Mouse (Mus musculus): ENCODE data around the gene Nek10. TPM values are rescaled to one million over a fixed set of nuclear protein-coding genes. Genes with fewer than 3 reads are reported as not detected.

Gene Nek10
- polyA plus RNA-seq, 1 experiment from 2014 or later, result 0.01 TPM

DNA sequence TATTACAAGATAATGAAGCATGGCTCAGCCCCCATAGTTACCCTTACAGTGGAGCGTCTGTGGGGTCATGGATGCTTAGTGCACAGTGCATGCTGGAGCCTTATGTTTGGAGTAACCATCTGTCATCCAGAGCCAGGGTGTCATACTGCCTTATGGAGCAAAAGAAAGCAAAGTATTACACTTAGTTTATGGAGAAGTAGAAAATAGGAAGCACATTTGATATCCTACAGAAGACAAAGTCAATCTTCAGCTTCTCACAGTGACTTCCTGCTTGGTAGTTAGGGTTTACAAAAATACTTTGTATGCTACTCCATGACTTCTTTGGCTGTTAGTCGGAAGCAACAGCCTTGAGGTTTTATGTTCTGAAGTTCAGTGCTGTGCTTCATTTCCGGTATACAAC, 2.4 kb upstream of the Nek10 start:
- DNase-seq (ENCODE audit: low spot score), result no peak
- H3K4me1 ChIP-seq (replicated peaks; ENCODE audit: insufficient read depth, low read length), result no peaks in the 10 kb centered on the region
- H3K9me3 ChIP-seq (replicated peaks; ENCODE audit: low read length), result no peaks in the 10 kb centered on the region
- no peaks in the 10 kb centered on the region for H3K36me3 ChIP-seq (ENCODE audit: insufficient read depth, low read length)
- no peaks in the 10 kb centered on the region for H3K27me3 ChIP-seq (ENCODE audit: insufficient read depth, low read length)
- no peak overlapping the region for H3K4me2 ChIP-seq (ENCODE audit: low read length)
- no peak for TF ChIP-seq CTCF (IDR thresholded peaks at IDR 0.05; ENCODE audit: low read depth)
- no peak overlapping the region for H3K4me3 ChIP-seq (replicated peaks; ENCODE audit: low read depth, low read length)
- no peak for ATAC-seq (replicated peaks; ENCODE audit: low FRiP score, low read depth)
- H3K9ac ChIP-seq (ENCODE audit: low read depth, low read length), result no peak overlapping the region
- H3K27ac ChIP-seq, result no peak overlapping the region
- WGBS, result 93% methylated on average over 3 of the region's 3 CpGs

DNA sequence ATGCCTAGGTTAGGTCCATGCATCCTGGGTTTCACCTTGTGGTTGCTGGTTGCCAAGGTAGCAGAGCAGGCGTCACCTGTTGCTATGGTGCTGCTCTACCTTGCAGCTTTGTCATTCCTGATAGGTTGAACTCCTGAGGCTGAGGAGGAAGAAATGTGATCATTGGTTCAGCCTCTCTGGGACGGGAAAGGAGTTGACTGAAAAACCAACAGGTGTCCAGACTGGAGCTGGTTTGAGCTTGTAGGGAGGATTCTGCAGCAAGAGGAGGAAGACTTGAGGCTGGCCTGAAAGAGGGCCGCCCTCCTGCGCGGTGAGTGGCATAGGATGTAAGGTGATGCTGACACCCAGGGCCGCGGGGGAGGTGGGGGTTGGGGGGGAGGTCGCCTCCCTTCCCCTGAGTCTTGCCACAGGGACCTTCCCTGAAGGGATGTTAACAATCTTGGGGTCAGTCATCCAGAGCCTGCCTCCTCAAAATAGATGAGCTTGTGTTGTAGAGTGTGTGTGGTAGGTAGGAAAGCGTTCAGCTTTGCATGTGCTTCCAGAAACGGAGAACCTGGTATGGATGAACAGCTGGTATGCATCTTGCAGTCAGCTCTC, 804 bp downstream of the Nek10 start:
- no peak overlapping the region for H3K4me2 ChIP-seq (ENCODE audit: low read length)
- H3K9me3 ChIP-seq (replicated peaks; ENCODE audit: low read length), result no peaks in the 10 kb centered on the region
- TF ChIP-seq CTCF (IDR thresholded peaks at IDR 0.05; ENCODE audit: low read depth), result no peak
- H3K4me1 ChIP-seq (replicated peaks; ENCODE audit: insufficient read depth, low read length), result no peaks in the 10 kb centered on the region
- DNase-seq (ENCODE audit: low spot score), result peak; percentile 75
- 4% methylated on average over 10 of the region's 10 CpGs for WGBS
- no peaks in the 10 kb centered on the region for H3K36me3 ChIP-seq (ENCODE audit: insufficient read depth, low read length)
- H3K4me3 ChIP-seq (replicated peaks; ENCODE audit: low read depth, low read length), result no peak overlapping the region
- no peaks in the 10 kb centered on the region for H3K27me3 ChIP-seq (ENCODE audit: insufficient read depth, low read length)
- H3K27ac ChIP-seq, result no peak overlapping the region
- no peak overlapping the region for H3K9ac ChIP-seq (ENCODE audit: low read depth, low read length)
- ATAC-seq (replicated peaks; ENCODE audit: low FRiP score, low read depth), result peak; percentile 92

- no peaks in the 10 kb centered on the region for H3K9me3 ChIP-seq (replicated peaks; ENCODE audit: low read length)
- H3K4me2 ChIP-seq (ENCODE audit: low read length), result no peak overlapping the region
- no peak for TF ChIP-seq CTCF (IDR thresholded peaks at IDR 0.05; ENCODE audit: low read depth)
- no peak overlapping the region for H3K27ac ChIP-seq
- WGBS, result 60% methylated on average over 5 of the region's 5 CpGs
- no peak overlapping the region for H3K4me3 ChIP-seq (replicated peaks; ENCODE audit: low read depth, low read length)
- ATAC-seq (replicated peaks; ENCODE audit: low FRiP score, low read depth), result 0 out of 2 replicates have a peak, but pooled peaks have one; percentile 1
- no peaks in the 10 kb centered on the region for H3K36me3 ChIP-seq (ENCODE audit: insufficient read depth, low read length)
- H3K4me1 ChIP-seq (replicated peaks; ENCODE audit: insufficient read depth, low read length), result no peaks in the 10 kb centered on the region
- no peaks in the 10 kb centered on the region for H3K27me3 ChIP-seq (ENCODE audit: insufficient read depth, low read length)
- DNase-seq (ENCODE audit: low spot score), result no peak
- no peak overlapping the region for H3K9ac ChIP-seq (ENCODE audit: low read depth, low read length)
Observed at GRCm38 (mm10) chr14:14804518-14805212, 1.4 kb downstream of the Nek10 start.

- Histone ChIP-seq H3K36me3 (ENCODE audit: insufficient read depth, low read length) (no peaks in the 10 kb centered on the region), H3K4me2 (ENCODE audit: low read length) (no peak overlapping the region), H3K9ac (ENCODE audit: low read depth, low read length) (no peak overlapping the region), H3K27ac (no peak overlapping the region), H3K4me1 (replicated peaks; ENCODE audit: insufficient read depth, low read length) (no peaks in the 10 kb centered on the region), H3K9me3 (replicated peaks; ENCODE audit: low read length) (no peaks in the 10 kb centered on the region), H3K27me3 (ENCODE audit: insufficient read depth, low read length) (no peaks in the 10 kb centered on the region), H3K4me3 (replicated peaks; ENCODE audit: low read depth, low read length) (no peak overlapping the region)
- DNase-seq (ENCODE audit: low spot score) (no peak), ATAC-seq (replicated peaks; ENCODE audit: low FRiP score, low read depth) (no peak; the same call in 1 of the 2 replicates)
- WGBS, result 62% methylated on average over 12 of the region's 12 CpGs
- no peak for TF ChIP-seq CTCF (IDR thresholded peaks at IDR 0.05; ENCODE audit: low read depth)
Observed at GRCm38 (mm10) chr14:14832520-14833240, 29.5 kb downstream of the Nek10 start.

DNA sequence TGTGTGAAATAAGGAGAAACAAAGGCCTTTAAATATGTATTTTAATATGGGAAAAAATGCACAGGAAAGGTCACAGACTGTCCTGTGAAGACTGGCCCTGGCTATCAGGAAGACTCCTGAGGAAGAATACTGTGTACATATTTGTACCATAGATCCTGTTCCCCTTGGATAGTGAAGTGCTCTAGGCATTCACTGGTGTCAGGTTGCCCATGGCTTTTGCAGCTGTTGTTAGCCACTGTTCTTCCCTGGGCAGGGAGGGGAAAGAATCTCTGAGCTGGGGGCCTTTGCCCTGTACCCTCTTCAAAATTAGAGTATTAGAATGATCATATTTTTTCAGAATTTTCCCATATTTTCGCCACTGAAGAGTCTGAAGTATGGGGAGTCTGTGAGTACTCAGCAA, 30.3 kb downstream of the Nek10 start:
- Histone ChIP-seq H3K36me3 (ENCODE audit: insufficient read depth, low read length) (no peaks in the 10 kb centered on the region), H3K9ac (ENCODE audit: low read depth, low read length) (no peak overlapping the region), H3K4me1 (replicated peaks; ENCODE audit: insufficient read depth, low read length) (no peaks in the 10 kb centered on the region), H3K4me3 (replicated peaks; ENCODE audit: low read depth, low read length) (no peak overlapping the region), H3K27me3 (ENCODE audit: insufficient read depth, low read length) (no peaks in the 10 kb centered on the region), H3K9me3 (replicated peaks; ENCODE audit: low read length) (no peaks in the 10 kb centered on the region), H3K27ac (no peak overlapping the region), H3K4me2 (ENCODE audit: low read length) (no peak overlapping the region)
- ATAC-seq (replicated peaks; ENCODE audit: low FRiP score, low read depth), result no peak
- no peak for TF ChIP-seq CTCF (IDR thresholded peaks at IDR 0.05; ENCODE audit: low read depth)
- no peak for DNase-seq (ENCODE audit: low spot score)
- WGBS, result 61% methylated on average over 1 of the region's 1 CpGs

- no peak overlapping the region for H3K27ac ChIP-seq
- no peaks in the 10 kb centered on the region for H3K27me3 ChIP-seq (ENCODE audit: insufficient read depth, low read length)
- no peak overlapping the region for H3K9ac ChIP-seq (ENCODE audit: low read depth, low read length)
- H3K4me2 ChIP-seq (ENCODE audit: low read length), result no peak overlapping the region
- no peak overlapping the region for H3K4me3 ChIP-seq (replicated peaks; ENCODE audit: low read depth, low read length)
- H3K9me3 ChIP-seq (replicated peaks; ENCODE audit: low read length), result no peaks in the 10 kb centered on the region
- H3K36me3 ChIP-seq (ENCODE audit: insufficient read depth, low read length), result no peaks in the 10 kb centered on the region
- 81% methylated on average over 2 of the region's 2 CpGs for WGBS
- no peak for DNase-seq (ENCODE audit: low spot score)
- no peaks in the 10 kb centered on the region for H3K4me1 ChIP-seq (replicated peaks; ENCODE audit: insufficient read depth, low read length)
- no peak for ATAC-seq (replicated peaks; ENCODE audit: low FRiP score, low read depth)
- no peak for TF ChIP-seq CTCF (IDR thresholded peaks at IDR 0.05; ENCODE audit: low read depth)
Observed at GRCm38 (mm10) chr14:14834266-14834665, 31.1 kb downstream of the Nek10 start.
